Mouse (Mus musculus): ENCODE measurements around the gene 1700086D15Rik. TPM values are rescaled to one million over a fixed set of nuclear protein-coding genes. Genes with fewer than 3 reads are reported as not detected.

1700086D15Rik gene
- polyA plus RNA-seq, 2 experiments = not detected

GRCm38 (mm10) chr11:65202236-65202635, 42.5 kb upstream of the 1700086D15Rik start:
- no peak overlapping the region for H3K4me3 ChIP-seq (ENCODE audit: insufficient read depth in 1 of 2, low read depth in 2 of 2, low read length in 2 of 2)
- WGBS (ENCODE audit: insufficient replicate concordance) = 25% methylated on average over 5 of the region's 5 CpGs
- no peaks in the 10 kb centered on the region for H3K36me3 ChIP-seq (replicated peaks; ENCODE audit: control insufficient read depth, insufficient read depth, low read depth)
- ATAC-seq (ENCODE audit: insufficient read depth) = no peak
- no peaks in the 10 kb centered on the region for H3K27me3 ChIP-seq (ENCODE audit: control insufficient read depth, insufficient read depth, low read length)
- H3K9me3 ChIP-seq (ENCODE audit: control insufficient read depth, low read length) = no peaks in the 10 kb centered on the region
- no peak overlapping the region for H3K4me2 ChIP-seq (ENCODE audit: low read depth)
- TF ChIP-seq EP300 (IDR thresholded peaks at IDR 0.05; ENCODE audit: low read depth) (no peak), CTCF (IDR thresholded peaks at IDR 0.05; ENCODE audit: low read depth) (no peak)
- H3K27ac ChIP-seq = no peak overlapping the region
- no peak overlapping the region for H3K9ac ChIP-seq (replicated peaks)
- H3K4me1 ChIP-seq (replicated peaks; ENCODE audit: control insufficient read depth in 2 of 2, insufficient read depth in 2 of 2, low read length in 1 of 2) = no peaks in the 10 kb centered on the region
- DNase-seq (ENCODE audit: low read depth in 3 of 3, low spot score in 3 of 3) = no peak

- Histone ChIP-seq H3K27ac (no peak overlapping the region), H3K9ac (replicated peaks) (no peak overlapping the region), H3K4me2 (ENCODE audit: low read depth) (no peak overlapping the region), H3K36me3 (replicated peaks; ENCODE audit: control insufficient read depth, insufficient read depth, low read depth) (no peaks in the 10 kb centered on the region), H3K4me1 (replicated peaks; ENCODE audit: control insufficient read depth in 2 of 2, insufficient read depth in 2 of 2, low read length in 1 of 2) (no peaks in the 10 kb centered on the region), H3K4me3 (ENCODE audit: insufficient read depth in 1 of 2, low read depth in 2 of 2, low read length in 2 of 2) (no peak overlapping the region), H3K9me3 (ENCODE audit: control insufficient read depth, low read length) (no peaks in the 10 kb centered on the region), H3K27me3 (ENCODE audit: control insufficient read depth, insufficient read depth, low read length) (no peaks in the 10 kb centered on the region)
- ATAC-seq (ENCODE audit: insufficient read depth) (no peak), DNase-seq (ENCODE audit: low read depth in 3 of 3, low spot score in 3 of 3) (no peak)
- WGBS (ENCODE audit: insufficient replicate concordance) = 51% methylated on average over 3 of the region's 3 CpGs
- no peak for TF ChIP-seq CTCF (IDR thresholded peaks at IDR 0.05; ENCODE audit: low read depth)
These were observed 38.3 kb upstream of the 1700086D15Rik start for GRCm38 (mm10) chr11:65198026-65198425.

- DNase-seq (ENCODE audit: low read depth in 3 of 3, low spot score in 3 of 3) = peak; percentile 4 to 11 (median 9)
- no peaks in the 10 kb centered on the region for H3K9me3 ChIP-seq (ENCODE audit: control insufficient read depth, low read length)
- no peak for ATAC-seq (ENCODE audit: insufficient read depth)
- no peak overlapping the region for H3K4me3 ChIP-seq (ENCODE audit: insufficient read depth in 1 of 2, low read depth in 2 of 2, low read length in 2 of 2)
- H3K27ac ChIP-seq = no peak overlapping the region
- no peaks in the 10 kb centered on the region for H3K4me1 ChIP-seq (replicated peaks; ENCODE audit: control insufficient read depth in 2 of 2, insufficient read depth in 2 of 2, low read length in 1 of 2)
- no peak overlapping the region for H3K4me2 ChIP-seq (ENCODE audit: low read depth)
- TF ChIP-seq CTCF (IDR thresholded peaks at IDR 0.05; ENCODE audit: low read depth) (peak; percentile 75), EP300 (IDR thresholded peaks at IDR 0.05; ENCODE audit: low read depth) (no peak)
- no peak overlapping the region for H3K9ac ChIP-seq (replicated peaks)
- 5% methylated on average over 3 of the region's 3 CpGs for WGBS (ENCODE audit: insufficient replicate concordance)
- no peaks in the 10 kb centered on the region for H3K36me3 ChIP-seq (replicated peaks; ENCODE audit: control insufficient read depth, insufficient read depth, low read depth)
- no peaks in the 10 kb centered on the region for H3K27me3 ChIP-seq (ENCODE audit: control insufficient read depth, insufficient read depth, low read length)
These were observed 37.6 kb upstream of the 1700086D15Rik start for GRCm38 (mm10) chr11:65197280-65197679.

- no peak for TF ChIP-seq CTCF (IDR thresholded peaks at IDR 0.05; ENCODE audit: low read depth)
- no peak for TF ChIP-seq EP300 (IDR thresholded peaks at IDR 0.05; ENCODE audit: low read depth)
- ATAC-seq (ENCODE audit: insufficient read depth) = no peak
These were observed 27.3 kb upstream of the 1700086D15Rik start for GRCm38 (mm10) chr11:65186974-65187373.

GRCm38 (mm10) chr11:65185114-65185513, 25.4 kb upstream of the 1700086D15Rik start:
- Histone ChIP-seq H3K9me3 (ENCODE audit: control insufficient read depth, low read length) (no peaks in the 10 kb centered on the region), H3K4me1 (replicated peaks; ENCODE audit: control insufficient read depth in 2 of 2, insufficient read depth in 2 of 2, low read length in 1 of 2) (no peaks in the 10 kb centered on the region), H3K4me2 (ENCODE audit: low read depth) (no peak overlapping the region), H3K9ac (replicated peaks) (no peak overlapping the region), H3K27me3 (ENCODE audit: control insufficient read depth, insufficient read depth, low read length) (no peaks in the 10 kb centered on the region), H3K27ac (no peak overlapping the region), H3K36me3 (replicated peaks; ENCODE audit: control insufficient read depth, insufficient read depth, low read depth) (no peaks in the 10 kb centered on the region), H3K4me3 (ENCODE audit: insufficient read depth in 1 of 2, low read depth in 2 of 2, low read length in 2 of 2) (no peak overlapping the region)
- ATAC-seq (ENCODE audit: insufficient read depth) (no peak), DNase-seq (ENCODE audit: low read depth in 3 of 3, low spot score in 3 of 3) (no peak)
- WGBS (ENCODE audit: insufficient replicate concordance) = 67% methylated on average over 1 of the region's 1 CpGs
- TF ChIP-seq CTCF (IDR thresholded peaks at IDR 0.05; ENCODE audit: low read depth) = no peak
- no peak for TF ChIP-seq EP300 (IDR thresholded peaks at IDR 0.05; ENCODE audit: low read depth)

More at GRCm38 (mm10) chr11:65186974-65187373, 27.3 kb upstream of the 1700086D15Rik start:
- WGBS (ENCODE audit: insufficient replicate concordance) = 57% methylated on average over 12 of the region's 12 CpGs
- Histone ChIP-seq H3K27me3 (ENCODE audit: control insufficient read depth, insufficient read depth, low read length) (no peaks in the 10 kb centered on the region), H3K4me1 (replicated peaks; ENCODE audit: control insufficient read depth in 2 of 2, insufficient read depth in 2 of 2, low read length in 1 of 2) (no peaks in the 10 kb centered on the region), H3K9me3 (ENCODE audit: control insufficient read depth, low read length) (no peaks in the 10 kb centered on the region), H3K36me3 (replicated peaks; ENCODE audit: control insufficient read depth, insufficient read depth, low read depth) (no peaks in the 10 kb centered on the region), H3K4me2 (ENCODE audit: low read depth) (no peak overlapping the region), H3K4me3 (ENCODE audit: insufficient read depth in 1 of 2, low read depth in 2 of 2, low read length in 2 of 2) (no peak overlapping the region), H3K9ac (replicated peaks) (no peak overlapping the region), H3K27ac (no peak overlapping the region)
- no peak for DNase-seq (ENCODE audit: low read depth in 3 of 3, low spot score in 3 of 3)

All from liver, embryonic 14.5 days (tissue).